Mouse (Mus musculus) frontal cortex, postnatal 25 days (tissue): ENCODE data around the gene Spsb3.

Source experiments
- DNase-seq, 2 experiments: peaks; one replicate each; pipeline ENCODE4 v3.0.0; 2022; ENCODE audit warnings: low spot score in 2 of 2

Spsb3 gene

DNA sequence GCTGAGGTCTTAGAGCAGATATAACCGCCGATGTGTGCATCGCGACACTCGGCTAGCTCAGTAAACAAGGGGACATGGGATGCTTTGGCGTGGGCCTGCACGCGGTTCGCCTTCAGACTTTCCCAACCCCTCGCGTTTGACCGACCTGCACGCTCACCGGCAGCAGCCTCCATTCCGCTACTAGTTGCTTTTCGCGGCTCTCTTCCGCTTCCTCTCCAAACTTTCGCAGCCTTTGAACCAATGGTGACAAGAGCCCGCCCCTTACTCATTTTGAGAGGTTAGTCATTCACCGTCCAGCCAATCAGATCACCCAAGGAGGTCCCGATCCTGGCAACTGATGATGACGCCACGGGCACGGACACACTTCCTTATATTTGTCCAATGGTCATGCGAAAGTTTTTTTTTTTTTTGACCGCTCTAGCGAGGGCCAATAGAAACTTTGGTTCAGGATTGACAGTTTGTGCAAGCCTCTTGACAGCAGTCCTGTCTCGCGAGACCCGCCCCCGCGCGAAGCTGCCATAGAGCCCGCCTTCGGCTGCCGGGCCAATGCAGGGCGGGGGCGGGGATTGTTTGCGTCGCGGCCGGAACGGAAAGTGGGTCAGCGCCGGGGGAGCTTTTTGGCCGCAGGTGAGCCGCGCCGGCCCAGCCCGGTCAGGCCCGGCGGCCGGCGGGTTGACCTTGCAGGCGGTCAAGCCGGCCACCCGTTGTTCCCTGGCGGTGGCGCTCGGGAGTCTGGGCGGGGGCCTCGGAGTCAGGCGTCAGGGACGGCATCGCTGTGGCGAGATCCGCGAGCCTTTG is at the start of gene Spsb3, which contains the start of gene Nubp2:
TSS of gene Spsb3 (plus strand) at position 510 of the 798 bp plus-strand sequence.
TSS of gene Nubp2 (minus strand) at position 216 of the 798 bp plus-strand sequence.
- DNase-seq, result peak; percentile 93 to 95

DNA sequence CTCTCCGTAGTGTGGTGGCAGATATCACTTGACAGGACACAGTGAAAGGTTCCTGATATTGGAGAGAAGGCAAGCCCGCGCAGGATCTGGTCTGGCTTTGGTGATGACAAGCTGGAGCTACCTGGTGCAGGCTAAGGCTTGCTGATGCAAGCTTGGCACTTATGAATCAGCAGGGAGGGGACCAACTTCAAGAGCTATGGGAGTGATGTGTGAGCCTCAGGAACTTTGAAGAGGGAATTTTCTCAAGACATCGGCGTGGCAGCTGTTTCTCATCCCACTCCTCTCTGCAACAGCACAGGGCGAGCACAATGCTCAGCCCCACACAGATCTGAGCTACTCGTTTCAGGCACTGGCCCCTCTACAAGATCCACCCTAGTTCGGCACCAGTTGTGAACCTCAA is 46.6 kb upstream of the Spsb3 start, which contains the start of gene Hagh:
TSS of gene Hagh (plus strand) at position 302 of the 400 bp plus-strand sequence.
- DNase-seq, result no peak

DNA sequence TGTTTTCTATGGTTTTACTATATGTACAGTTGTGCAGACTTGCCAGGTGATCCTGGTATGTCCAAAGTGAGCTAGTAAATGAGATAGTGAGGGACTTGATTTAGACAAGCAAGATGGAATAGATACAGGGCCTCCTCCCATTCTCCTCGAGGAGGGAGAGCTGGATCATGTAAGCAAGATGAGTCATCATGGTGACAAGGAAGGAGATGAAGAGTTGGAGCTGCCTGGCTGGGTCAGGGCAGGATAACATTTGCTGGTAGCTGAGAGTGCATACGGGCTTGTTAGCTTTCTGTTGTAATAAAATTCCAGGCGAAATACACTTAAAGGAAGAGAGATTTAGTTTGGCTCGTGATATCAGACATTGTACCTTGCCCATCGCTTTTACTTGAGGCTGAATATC is 46.1 kb upstream of the Spsb3 start:
- DNase-seq, result no peak

DNA sequence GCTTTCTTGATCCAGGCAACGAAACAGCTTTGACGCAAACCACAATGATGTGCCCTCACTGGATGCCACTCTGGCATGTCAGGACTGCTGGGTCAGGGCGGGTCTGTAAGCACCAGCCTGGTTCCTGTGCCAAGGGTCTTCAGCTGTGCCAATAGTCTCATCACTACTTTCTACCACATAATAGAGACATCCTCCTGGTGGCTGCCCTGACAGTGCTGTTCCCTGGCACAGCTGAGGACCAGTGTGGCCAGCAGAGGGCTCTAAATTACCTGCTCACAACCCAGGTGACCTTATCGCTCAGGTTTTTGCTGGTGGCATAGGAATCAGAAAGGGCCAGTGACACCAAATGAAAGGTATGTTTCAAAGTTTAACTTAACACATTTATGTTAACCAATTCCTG is 45.3 kb upstream of the Spsb3 start:
- DNase-seq, result no peak

DNA sequence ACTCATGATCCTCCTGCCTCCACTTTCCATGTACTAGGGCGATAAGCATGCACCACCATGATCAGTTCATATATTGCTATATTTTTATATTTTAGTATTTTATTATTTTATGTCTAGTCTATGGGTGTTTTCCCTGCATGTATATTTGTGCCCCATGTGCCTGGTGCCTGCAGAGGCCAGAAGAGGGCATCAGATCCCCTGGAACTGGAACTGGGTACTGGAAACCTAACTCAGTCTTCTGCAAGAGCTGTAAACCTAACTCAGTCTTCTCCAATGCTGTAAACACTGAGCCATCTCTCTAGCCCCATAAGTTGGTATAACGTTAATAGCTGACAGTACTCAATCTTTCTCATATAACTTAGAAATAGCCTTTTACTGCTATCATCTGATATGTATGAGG is 43.8 kb upstream of the Spsb3 start:
- DNase-seq, result no peak

DNA sequence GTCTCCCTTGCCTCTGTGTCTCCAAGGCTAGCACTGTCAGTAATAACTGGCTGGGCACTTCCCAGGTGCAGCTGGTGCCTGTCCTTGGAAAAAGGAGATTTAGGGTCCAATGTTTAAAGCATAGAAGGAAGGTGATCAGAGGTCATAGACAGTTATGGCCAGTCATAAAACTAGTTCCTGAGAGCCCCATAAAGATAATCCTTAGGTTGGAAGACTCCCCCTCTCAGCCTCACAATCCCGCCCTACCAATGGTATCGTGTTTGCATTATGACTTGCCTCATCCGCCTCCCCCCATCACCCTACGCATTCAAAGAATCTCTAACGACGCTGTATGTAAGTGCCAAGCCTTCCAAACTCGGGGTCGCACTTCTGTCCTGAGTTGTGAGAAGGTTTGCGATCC is 41.9 kb upstream of the Spsb3 start:
- no peak for DNase-seq

DNA sequence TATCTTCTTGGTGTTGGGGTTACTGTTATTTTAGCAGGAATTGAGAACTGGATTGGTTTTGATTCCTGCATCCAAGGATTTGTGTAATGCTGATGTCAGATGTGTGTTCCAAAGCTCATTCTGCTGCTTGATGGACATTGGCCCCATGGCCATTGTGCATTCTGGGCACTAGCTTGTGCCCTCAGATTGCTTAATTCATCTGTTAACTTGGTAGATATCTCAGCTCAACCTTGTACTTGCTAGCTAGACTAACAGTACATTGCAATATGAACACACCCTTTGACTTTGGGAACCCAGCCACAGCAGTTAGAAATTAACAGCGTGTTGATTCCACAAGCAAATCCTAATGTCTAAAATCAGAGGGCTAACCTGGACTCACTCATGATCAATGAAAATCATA is 39.1 kb upstream of the Spsb3 start:
- DNase-seq, result no peak

DNA sequence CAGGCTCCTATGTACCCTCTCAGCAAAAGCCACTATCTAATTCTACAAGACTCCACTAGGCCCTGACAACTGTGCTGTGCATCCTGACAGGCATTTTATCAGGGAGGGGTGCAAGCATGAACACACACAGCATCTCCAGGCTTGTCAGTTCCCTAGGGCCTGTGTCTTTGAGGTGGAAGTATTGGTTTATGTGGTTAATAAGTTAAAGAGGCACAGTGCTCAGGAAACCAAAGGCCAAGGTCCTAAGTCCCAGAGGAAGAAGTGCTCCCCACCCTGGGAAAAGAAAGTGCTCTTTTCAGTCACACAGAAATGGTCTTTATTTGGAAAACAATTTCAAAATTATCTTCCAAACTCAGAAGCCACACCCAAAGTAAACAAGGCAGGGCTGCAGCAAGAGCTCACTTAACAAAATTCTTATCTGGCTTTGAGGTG is 37.8 kb upstream of the Spsb3 start:
- no peak for DNase-seq

DNA sequence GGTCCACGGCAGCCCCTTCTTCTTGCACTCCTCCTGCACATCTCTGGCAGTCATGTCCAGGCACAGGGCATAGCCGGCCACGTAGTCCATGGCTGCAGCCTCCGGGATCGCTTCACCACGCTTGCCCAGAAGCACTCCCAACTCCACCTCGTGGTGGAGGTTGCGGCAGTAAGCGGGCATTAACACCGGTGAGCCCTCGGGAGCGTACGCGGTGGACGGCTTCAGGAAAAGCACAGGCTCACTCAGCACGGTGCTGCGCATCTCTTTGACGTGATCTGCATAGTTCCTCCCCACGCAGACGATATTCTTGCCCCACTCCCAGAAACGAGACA is 36.7 kb upstream of the Spsb3 start:
- DNase-seq, result no peak

DNA sequence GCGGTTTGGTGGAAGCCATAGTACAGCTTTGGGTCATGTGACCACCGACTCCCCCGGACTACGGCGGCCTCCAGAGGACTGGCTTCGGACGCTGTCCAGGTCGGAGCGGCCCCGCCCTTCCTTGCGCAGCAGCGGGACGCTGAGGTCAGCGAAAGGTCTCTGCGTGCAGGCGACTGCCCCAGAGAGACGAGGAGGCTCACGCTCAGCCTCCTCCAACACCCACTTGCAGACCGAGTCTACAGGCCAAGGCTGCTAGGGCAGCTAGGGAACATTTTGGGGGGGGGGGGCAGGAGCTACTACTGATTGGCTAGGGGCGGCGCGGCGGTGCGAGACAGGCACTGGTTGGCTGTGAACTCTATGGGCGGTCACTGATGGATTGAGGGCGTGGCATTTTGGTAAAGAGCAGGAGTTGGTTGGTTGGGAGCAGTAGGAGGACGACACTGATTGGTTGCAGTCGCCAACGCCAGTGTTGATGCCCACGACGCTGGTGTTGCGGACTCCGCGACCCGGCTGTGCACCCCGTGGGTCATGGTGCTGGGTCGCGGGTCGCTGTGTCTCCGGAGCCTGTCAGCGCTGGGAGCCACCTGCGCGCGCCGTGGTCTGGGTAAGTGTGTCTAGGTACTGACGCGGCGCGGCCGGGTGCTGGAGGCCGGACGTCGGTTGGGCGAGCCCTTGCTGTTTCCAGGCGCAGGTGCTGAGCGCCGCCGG is 36.2 kb upstream of the Spsb3 start, which contains the start of gene Fahd1:
TSS of gene Fahd1 (minus strand) at position 300 of the 708 bp plus-strand sequence.
- DNase-seq, result peak; percentile 89 to 91

DNA sequence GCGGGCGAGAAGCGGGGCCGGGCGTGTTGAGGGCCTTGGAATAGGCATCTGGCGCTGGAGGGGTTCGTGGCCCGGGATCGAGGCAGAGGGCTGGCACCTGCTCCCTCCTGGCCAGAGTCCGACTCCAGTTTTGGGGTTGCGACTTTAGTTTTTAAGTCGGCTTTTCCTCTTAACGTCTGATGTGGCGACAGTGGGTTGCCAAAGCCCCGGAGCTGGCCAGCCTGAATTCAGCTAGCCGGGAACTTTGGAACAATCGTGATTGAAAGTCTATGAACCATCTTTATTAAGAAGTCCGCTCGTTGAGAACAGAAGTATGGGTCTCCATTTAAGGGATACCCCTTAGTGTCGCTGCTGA is 35.7 kb upstream of the Spsb3 start:
- DNase-seq, result no peak

DNA sequence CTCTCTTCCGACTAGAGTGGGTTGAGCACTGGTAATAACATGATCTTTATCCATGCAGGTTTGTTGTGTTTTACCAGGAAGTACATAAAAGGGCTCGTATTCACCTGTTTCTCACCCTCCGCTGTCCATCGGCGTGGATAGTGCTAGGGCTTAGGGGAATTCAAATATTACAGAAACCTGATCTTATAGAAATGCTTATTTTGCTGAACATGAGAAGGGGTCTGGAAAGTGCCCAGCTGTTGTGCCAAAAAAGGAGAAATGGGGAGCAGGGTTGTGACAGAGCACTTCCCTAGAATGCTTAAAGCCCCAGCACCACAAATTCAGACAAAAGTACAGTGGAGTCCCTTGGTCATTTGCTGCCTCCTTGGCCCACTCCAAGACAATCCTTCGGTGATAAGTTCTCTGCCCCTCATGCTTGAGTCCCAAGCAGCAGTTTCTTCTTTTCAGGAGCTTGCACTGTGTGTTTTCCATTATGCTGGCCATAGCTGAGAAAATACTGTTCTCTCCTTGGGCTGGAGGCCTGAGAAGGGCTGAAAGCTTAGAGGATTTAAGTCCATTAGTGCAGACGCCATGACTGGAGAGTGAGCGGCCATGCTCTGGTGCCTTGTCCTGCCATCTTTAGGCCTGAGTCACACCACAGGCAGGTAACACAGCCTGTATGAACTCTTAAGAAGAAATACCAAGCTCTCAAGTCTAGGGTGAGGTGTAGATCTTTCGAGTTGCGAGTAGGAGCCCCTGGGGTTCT is 34.9 kb upstream of the Spsb3 start:
- no peak for DNase-seq

DNA sequence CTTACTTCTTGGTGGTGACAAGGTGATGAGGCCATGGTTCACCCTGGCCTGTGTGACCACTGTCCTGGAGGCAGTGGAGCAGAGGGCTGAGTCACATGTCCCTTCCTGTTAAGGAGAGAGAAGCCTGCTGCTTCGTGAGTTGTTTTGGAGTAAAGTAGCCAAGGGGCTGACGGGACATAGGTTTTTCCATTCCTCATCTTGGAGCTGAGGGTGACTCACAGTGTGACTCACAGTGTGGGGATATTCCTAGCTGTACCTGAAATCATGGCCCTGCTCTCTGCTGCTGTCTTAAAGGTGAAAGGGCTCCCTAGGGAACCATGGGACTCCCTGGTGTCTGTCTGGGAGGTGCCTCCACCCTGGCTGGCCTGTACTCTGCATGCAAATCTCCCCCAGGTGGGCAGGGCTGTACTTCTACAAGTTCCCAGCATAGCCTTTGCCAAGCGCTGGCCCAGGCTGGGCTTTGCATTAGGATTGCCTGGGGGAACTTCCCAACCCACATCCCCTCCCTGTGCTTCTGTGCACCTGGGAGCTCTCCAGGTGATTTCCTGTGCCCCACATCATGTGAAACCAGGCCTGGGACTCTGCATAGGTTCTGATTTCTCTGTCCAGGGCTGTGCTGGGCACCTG is 30.5 kb upstream of the Spsb3 start:
- no peak for DNase-seq

DNA sequence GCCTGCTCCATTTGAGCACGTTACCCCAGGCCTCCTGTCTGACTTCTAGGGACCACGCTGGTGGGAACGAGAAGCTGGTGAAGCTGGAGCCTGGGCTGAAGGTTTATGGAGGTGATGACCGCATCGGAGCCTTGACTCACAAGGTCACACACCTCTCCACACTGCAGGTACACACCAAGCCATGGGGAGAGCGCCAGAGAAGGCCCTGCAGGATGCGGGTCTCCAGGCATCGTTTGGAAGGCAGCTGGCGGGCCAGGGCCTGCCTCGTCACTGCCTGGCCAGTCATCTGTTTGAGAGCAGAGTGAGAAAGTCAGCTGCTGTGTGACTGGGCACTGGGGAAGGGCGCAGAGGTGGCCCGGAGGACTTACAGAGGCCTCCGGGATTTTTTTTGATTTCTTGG is 29.9 kb upstream of the Spsb3 start:
- DNase-seq, result no peak

DNA sequence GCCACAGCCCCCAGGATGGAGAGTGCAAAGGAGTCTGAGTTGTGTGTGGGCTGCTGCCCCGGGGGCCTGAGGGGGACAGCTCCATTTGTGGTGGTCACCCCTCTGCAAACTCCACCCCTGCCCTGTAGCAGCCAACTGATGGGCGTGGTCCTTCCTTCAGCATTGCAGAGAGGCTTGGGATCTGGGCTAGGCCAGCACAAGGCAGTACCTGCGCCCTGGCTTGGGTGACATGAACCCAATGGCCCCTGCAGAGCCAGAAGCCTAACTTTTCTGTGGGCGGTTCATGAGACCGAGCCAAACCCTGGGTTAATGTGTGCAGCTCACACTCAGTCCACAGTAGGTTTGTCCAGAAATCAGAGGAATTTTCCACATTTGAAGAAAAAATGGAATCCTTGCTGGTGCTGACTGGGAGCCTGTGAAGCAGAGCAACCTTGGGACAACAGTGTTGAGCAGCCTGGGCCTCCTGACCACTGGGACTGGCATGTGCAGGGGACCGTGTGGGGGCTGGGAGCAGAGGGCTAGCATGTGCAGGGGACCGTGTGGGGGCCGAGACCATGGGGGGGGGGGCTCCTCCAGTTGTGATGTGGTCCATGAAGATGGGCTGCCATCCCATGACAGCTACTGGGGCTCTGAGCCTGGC is 28.5 kb upstream of the Spsb3 start:
- no peak for DNase-seq

DNA sequence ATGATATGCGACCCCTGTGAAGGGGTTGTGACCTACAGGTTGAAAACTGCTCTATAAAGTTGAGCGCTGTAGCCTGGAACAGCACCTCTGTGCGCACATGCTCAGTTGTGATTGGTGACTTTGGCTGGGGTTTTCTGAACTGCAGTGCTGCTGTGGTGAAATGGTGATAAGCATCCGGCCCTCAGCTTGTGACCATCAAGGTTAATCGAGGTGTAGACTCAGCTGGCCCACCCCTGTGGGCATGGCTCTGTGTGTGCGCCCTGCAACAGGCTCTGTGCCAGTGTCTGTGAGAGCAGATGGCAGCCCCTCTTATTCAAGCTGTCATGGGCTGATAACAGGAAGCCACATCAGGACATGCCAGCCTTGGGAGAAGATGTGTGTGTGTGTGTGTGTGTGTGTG is 27.5 kb upstream of the Spsb3 start:
- no peak for DNase-seq

DNA sequence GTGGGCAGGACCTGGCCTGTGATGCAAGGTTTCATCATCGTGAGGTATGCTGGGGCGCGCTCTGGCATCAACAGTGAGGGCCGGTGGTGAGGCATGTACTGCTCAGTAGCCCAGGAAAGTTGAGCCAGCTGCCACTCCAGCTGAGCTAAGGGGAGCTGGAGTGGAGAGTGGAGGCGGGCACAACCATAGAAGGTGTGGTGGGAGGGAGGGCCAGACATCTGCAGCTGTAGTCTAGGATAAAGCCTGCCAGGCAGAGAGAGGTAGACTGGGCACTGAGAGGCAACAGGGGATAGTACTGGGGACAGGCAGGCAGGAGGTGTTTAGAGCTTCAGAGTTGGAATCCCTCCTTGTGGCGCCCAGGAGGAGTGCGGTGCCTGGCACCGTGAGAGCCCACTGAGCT is 26.4 kb upstream of the Spsb3 start:
- no peak for DNase-seq

DNA sequence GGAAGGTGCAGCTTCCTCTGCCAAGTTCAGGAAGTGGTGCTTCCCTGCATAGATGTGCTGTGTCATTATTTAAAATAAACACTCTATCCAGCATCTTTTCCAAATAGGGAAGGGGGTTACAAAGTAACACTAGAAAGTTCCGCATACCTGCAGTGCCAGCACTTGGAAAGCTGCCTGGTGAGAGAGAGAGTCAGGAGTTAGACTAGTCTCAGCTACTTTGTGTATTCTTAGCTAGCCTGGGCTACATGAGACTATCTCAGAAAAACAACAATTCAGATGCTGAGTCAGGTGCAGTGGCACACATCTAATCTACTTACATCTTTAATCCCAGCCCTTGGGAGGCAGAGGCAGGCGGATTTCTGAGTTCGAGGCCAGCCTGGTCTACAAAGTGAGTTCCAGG is 24.7 kb upstream of the Spsb3 start:
- no peak for DNase-seq

DNA sequence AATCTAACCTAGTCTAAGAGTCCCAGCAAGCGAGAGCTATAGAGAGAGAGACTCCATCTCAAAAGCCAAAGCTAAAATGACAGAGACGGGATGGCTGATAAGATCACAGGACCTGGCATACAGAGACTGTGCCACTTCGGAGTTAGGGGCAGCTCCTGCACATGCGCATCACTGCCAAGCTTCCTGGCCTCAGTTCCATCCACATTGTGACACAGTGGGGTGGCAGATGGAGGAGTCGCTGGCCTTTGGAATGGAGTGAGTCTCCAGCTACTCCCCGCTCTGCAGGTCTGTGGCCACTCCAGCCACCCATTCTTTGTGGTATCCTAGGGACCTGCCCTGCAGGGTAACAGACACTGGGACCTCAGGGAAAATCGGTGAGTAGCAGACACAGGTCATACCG is 20.7 kb upstream of the Spsb3 start, which contains the start of gene Igfals:
TSS of gene Igfals (plus strand) at position 222 of the 400 bp plus-strand sequence.
- no peak for DNase-seq

DNA sequence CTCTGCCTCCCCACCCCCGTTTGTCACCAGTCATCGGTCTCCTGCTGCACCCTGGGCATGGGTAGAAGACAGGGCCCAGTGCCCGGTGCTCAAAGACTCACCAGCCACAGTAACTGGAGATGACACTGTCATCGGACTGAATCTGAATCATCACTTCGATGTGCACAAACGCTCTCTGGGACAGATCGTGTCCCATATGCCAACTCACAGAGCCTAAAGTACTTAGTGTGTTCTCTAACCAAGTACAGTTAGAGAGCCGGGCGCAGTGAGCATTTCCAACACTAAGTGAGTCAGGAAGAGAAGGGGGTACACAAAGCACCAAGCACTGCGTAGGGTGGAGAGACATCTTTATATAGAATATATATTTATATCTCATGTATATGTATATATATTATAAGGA is 18.5 kb upstream of the Spsb3 start:
- DNase-seq, result no peak

DNA sequence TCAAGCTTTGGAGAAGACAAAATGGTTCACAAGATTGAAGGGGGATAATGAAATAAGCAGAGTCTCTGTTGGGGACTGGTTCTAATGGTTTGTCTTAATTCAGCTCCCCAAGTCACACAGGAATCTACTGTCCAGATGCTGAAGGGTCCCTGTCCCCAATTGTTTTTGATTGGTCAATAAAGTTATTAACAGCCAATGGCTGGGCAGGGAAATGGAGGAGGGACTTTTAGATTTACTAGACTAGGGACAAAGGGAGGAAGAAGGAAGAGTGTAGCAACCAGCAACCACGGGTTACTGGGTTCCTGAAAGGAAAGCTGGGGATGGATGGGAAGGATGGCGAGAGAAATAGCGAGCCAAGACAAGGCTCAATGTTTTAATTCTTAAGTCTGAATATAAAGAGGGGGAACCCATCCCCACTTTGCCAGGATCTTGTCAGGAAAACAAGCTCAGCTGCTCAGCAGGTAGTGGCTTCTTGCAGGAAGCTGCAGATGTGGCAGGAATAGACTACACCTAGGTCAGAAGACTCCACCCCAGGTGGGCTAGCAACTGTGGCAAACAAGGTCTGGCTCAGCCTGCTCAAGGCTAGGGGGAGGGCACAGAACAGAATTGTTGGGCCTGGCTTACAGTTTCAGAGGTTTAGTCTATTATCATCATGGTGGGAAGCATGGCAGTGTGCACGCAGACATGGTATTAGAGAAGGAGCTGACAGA is 12.6 kb upstream of the Spsb3 start:
- DNase-seq, result no peak
